Mouse (Mus musculus) testis, adult 2 months (tissue): ENCODE measurements around the gene Kirrel3.

ENCODE experiments used
- CTCF ChIP-seq: fragments of 200-500 bp; IDR thresholded peaks from 2 replicates; pipeline ENCODE4 v1.5.1; 2012; ENCODE audit warnings: low read depth, mild to moderate bottlenecking, inconsistent platforms, low read length, moderate library complexity; ENCODE audit not compliant: control insufficient read depth, insufficient read depth, insufficient replicate concordance
- POLR2A ChIP-seq: fragments of 200-500 bp; IDR thresholded peaks from 2 replicates; pipeline ENCODE4 v1.6.1; 2012; ENCODE audit warnings: low read depth, mild to moderate bottlenecking, inconsistent platforms, low read length, moderate library complexity; ENCODE audit not compliant: control insufficient read depth

DNA sequence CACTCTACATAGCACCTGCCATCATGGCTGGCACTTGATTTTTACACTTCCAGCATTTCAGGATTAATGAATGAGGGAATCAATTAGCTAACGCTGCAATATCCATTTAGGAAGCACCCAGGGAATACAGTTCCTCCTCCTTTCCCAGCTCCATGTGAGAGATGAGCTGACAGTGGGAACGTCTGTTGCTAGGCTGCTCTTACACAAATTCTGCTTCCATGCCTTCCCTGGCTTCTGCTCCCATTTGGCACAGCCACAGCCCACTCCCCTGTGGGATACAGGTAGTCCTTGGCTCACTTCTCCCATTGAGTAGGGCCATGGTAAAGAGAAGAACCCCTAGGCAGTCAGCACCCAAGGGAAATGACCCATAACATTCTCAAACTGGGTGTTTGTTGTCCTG lies 185.2 kb downstream of the Kirrel3 start:
- no peak for TF ChIP-seq POLR2A
- TF ChIP-seq CTCF = no peak
